Mouse (Mus musculus) testis, adult 2 months (tissue): ENCODE data around the gene Gm21834. TPM values are rescaled to one million over a fixed set of nuclear protein-coding genes. Genes with fewer than 3 reads are reported as not detected.

Experiments
- H3K27ac ChIP-seq: fragments of 200-500 bp; 2 replicates; pipeline ENCODE4 v1.5.1; 2012; ENCODE audit warnings: low read depth, low read length; ENCODE audit not compliant: control insufficient read depth, insufficient read depth
- H3K27me3 ChIP-seq: fragments of 200-500 bp; 2 replicates; pipeline ENCODE4 v1.6.1; 2012; ENCODE audit warnings: mild to moderate bottlenecking, low read length, moderate library complexity; ENCODE audit not compliant: control insufficient read depth, insufficient read depth
- H3K36me3 ChIP-seq: fragments of 200-500 bp; 2 replicates; pipeline ENCODE4 v1.6.1; 2012; ENCODE audit warnings: mild to moderate bottlenecking, low read length; ENCODE audit not compliant: control insufficient read depth, insufficient read depth
- H3K4me1 ChIP-seq: fragments of 200-500 bp; 2 replicates; pipeline ENCODE4 v1.6.1; 2012; ENCODE audit warnings: low read length; ENCODE audit not compliant: control insufficient read depth, insufficient read depth
- H3K4me3 ChIP-seq: fragments of 200-500 bp; 2 replicates; pipeline ENCODE4 v1.5.1; 2012; ENCODE audit warnings: low read depth, mild to moderate bottlenecking, low read length, moderate library complexity, mixed read lengths; ENCODE audit not compliant: control insufficient read depth
- CTCF ChIP-seq: fragments of 200-500 bp; IDR thresholded peaks from 2 replicates; pipeline ENCODE4 v1.5.1; 2012; ENCODE audit warnings: low read depth, mild to moderate bottlenecking, inconsistent platforms, low read length, moderate library complexity; ENCODE audit not compliant: control insufficient read depth, insufficient read depth, insufficient replicate concordance
- POLR2A ChIP-seq: fragments of 200-500 bp; IDR thresholded peaks from 2 replicates; pipeline ENCODE4 v1.6.1; 2012; ENCODE audit warnings: low read depth, mild to moderate bottlenecking, inconsistent platforms, low read length, moderate library complexity; ENCODE audit not compliant: control insufficient read depth
- polyA plus RNA-seq: library from polyadenylated mRNA; depleted of rRNA; stranded (reverse); fragments of >200 nt; gene quantifications from 2 replicates; pipeline ENCODE4 v1.2.3, GENCODE M21; 2012; rRNA removed

Gene Gm21834
- polyA plus RNA-seq: not detected in 2 replicates

DNA sequence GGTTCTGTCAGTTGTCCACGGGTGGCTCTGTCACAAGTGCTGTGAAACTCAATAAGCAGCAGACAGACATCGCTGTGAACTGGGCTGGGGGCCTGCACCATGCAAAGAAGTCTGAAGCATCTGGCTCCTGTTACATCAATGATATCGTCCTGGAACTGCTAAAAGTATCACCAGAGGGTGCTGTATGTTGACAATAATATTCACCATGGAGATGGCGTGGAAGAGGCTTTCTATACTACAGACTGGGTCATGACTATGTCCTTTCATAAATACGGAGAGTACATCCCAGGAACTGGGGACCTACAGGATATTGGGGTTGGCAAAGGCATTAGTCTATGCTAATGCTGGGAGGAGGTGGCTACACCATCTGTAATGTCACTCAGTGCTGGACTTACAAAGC, at the start of gene Gm21834:
Gene Gm21834, minus strand, starts transcription at position 101 of the 400 bp plus-strand sequence.
- H3K36me3 ChIP-seq: no peaks in the 10 kb centered on the region
- no peak within 1 kb of the TSS for H3K27ac ChIP-seq

GRCm38 (mm10) chr17:57788161-57788799, 46.3 kb upstream of the Gm21834 start:
- Histone ChIP-seq H3K36me3 (no peaks in the 10 kb centered on the region), H3K4me1 (no peaks in the 10 kb centered on the region), H3K4me3 (no peak overlapping the region), H3K27ac (no peak overlapping the region), H3K27me3 (no peaks in the 10 kb centered on the region)
- TF ChIP-seq CTCF: no peak

More for the DNA sequence above, at the start of gene Gm21834:
- TF ChIP-seq POLR2A (no peak), CTCF (no peak)
- H3K4me3 ChIP-seq: no peak within 1 kb of the TSS
- H3K27me3 ChIP-seq: no peaks in the 10 kb centered on the region
- H3K4me1 ChIP-seq: no peaks in the 10 kb centered on the region

DNA sequence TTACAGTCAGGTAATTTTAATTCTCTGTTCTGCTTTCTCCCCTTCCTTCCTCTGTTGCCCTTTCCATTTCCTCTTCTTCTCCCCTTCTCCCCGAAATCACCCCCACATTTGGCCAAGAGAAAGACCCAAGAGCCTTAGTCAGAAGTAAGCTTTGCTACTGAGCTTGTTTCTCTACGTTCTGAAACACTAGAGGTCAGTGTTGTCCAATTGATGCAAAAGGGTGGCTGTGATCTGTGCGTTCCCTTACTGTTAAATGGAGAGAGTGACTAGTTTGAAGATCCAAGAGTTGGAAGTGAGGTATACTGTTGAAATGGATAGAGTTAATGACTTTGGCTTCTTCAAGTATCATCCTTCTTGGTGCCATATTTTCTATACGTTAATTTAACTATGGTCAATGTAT, 28.9 kb upstream of the Gm21834 start:
- H3K4me3 ChIP-seq: no peak overlapping the region
- H3K27me3 ChIP-seq: no peaks in the 10 kb centered on the region
- H3K36me3 ChIP-seq: no peaks in the 10 kb centered on the region
- TF ChIP-seq POLR2A (no peak), CTCF (no peak)
- H3K27ac ChIP-seq: no peak overlapping the region
- peaks cover 4% of the 10 kb centered on the region; the same call in 1 of the 2 replicates for H3K4me1 ChIP-seq

DNA sequence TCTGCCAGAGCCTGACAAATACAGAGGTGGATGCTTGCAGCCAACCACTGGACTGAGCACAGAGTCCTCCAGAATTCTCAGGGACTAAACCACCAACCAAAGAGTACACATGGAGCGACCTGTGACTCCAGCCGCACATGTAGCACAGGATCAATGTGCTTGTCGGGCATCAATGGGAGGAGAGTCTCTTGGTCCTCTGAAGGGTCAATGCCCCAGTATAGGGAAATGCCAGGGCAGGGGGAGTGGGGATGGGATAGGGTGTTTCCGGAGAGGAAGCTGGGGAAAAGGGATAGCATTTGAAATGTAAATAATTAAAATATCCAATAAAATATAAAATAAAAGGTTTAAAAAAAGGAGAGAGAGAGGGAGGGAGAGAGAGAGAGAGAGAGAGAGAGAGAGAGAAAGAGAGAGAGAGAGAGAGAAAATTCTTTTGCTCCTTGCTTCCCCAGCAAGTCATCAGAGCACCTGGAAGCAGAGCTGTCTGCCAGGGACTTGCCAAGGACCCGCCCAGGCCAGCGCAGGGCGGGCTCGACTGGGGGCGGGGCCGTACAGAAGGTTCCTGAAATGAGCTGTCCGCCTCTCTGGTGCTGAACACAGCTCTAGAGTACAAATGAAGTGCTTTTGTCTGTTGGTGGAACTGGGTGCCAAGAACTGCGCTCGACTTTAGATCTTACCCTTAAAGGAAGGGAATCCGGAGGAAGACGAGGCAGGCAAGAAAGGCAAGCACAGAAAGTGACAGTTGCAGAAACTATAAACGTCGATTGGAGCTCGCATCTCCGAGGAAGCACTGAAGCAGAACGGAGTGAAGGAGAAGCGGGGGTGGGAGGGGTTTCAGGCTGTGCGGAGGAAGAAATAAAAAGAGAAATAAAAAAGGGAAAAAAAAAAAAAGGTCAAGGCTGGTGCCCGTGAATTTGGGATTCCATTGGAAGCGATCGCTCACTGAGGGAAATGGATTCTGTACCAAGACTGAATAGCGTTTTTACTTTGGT, 26.9 kb upstream of the Gm21834 start, which contains the start of gene Cntnap5c:
Gene Cntnap5c, plus strand, starts transcription at position 949 of the 989 bp plus-strand sequence.
- H3K36me3 ChIP-seq: no peaks in the 10 kb centered on the region
- no peak for TF ChIP-seq POLR2A
- TF ChIP-seq CTCF: no peak
- H3K27me3 ChIP-seq: no peaks in the 10 kb centered on the region
- no peak within 1 kb of the TSS for H3K27ac ChIP-seq
- H3K4me3 ChIP-seq: no peak within 1 kb of the TSS; the same call in 1 of the 2 replicates
- peaks cover 4% of the 10 kb centered on the region; the same call in 1 of the 2 replicates for H3K4me1 ChIP-seq

DNA sequence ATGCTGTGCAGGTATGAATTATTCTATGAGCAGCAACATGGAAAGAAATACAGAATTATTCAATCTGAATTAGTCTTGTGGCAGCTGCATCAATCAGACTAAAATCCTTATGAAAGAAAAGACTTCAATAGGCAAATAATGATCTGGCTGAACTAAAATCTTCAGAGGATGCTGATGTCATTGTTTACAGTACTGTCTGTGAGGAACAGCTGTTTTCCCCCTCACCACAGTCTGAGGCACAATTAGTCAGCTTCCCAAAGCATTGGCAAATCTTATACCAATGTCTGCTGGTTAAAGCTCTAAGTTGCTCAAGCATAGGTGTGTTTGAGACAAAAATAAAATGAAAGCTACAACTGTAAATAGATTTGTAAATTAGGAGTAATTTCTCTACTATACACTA, 25.3 kb upstream of the Gm21834 start:
- no peak overlapping the region for H3K4me3 ChIP-seq
- no peak for TF ChIP-seq CTCF
- TF ChIP-seq POLR2A: no peak
- H3K36me3 ChIP-seq: no peaks in the 10 kb centered on the region
- peaks cover 4% of the 10 kb centered on the region; the same call in 1 of the 2 replicates for H3K4me1 ChIP-seq
- H3K27me3 ChIP-seq: no peaks in the 10 kb centered on the region
- H3K27ac ChIP-seq: no peak overlapping the region

GRCm38 (mm10) chr17:57758033-57758432, 16.0 kb upstream of the Gm21834 start:
- no peak for TF ChIP-seq CTCF
- no peaks in the 10 kb centered on the region for H3K36me3 ChIP-seq
- H3K4me1 ChIP-seq: no peaks in the 10 kb centered on the region
- H3K27ac ChIP-seq: no peak overlapping the region
- H3K4me3 ChIP-seq: no peak overlapping the region
- no peaks in the 10 kb centered on the region for H3K27me3 ChIP-seq

- Histone ChIP-seq H3K4me3 (no peak overlapping the region), H3K27ac (no peak overlapping the region), H3K36me3 (no peaks in the 10 kb centered on the region), H3K4me1 (no peaks in the 10 kb centered on the region), H3K27me3 (no peaks in the 10 kb centered on the region)
- no peak for TF ChIP-seq CTCF
- TF ChIP-seq POLR2A: no peak
These were observed 47.2 kb downstream of the Gm21834 start for GRCm38 (mm10) chr17:57694791-57695190.

Other genes with a start within 250 kb of the Gm21834 start
- not detected in 2 replicates for gene Vmn2r120, start 196.7 kb downstream of the Gm21834 start, polyA plus RNA-seq
- 0.87 and 1.1 TPM in 2 replicates for gene Cntnap5c, start 27.4 kb upstream of the Gm21834 start, polyA plus RNA-seq